Mouse (Mus musculus) C2C12 (cell line): ENCODE measurements at regions not wholly inside any gene's neighbourhood (a gene's known extent, or its start where the extent isn't known, plus 50 kb on each side); places are given as distances from the start of the nearest gene placed in this dataset.

Experiments
- CEBPB ChIP-seq: IDR thresholded peaks from one replicate; pipeline ENCODE4 v1.6.1; 2011; ENCODE audit warnings: low read depth, mild to moderate bottlenecking, control low read depth, moderate library complexity
- CTCF ChIP-seq: IDR thresholded peaks from one replicate; pipeline ENCODE4 v1.5.1; 2011; ENCODE audit not compliant: control insufficient read depth, insufficient read depth, insufficient read length
- FOSL1 ChIP-seq: IDR thresholded peaks from one replicate; pipeline ENCODE4 v1.8.0; 2011; ENCODE audit warnings: mild to moderate bottlenecking, low read length; ENCODE audit not compliant: poor library complexity, insufficient read depth, severe bottlenecking
- MAX ChIP-seq: IDR thresholded peaks from one replicate; pipeline ENCODE4 v1.6.1; 2011; ENCODE audit warnings: mild to moderate bottlenecking, control low read depth
- USF1 ChIP-seq: IDR thresholded peaks from one replicate; pipeline ENCODE4 v1.6.1; 2011; ENCODE audit warnings: low read depth, mild to moderate bottlenecking, control low read depth, moderate library complexity

- TF ChIP-seq CEBPB (no peak), CTCF (no peak), FOSL1 (no peak), MAX (no peak), USF1 (no peak)
These were observed 1009.9 kb downstream of the Car8 start for GRCm38 (mm10) chr4:7228980-7229379.
